Mouse (Mus musculus): ENCODE results near the gene Slc30a1. TPM values are rescaled to one million over a fixed set of nuclear protein-coding genes. Genes with fewer than 3 reads are reported as not detected.

Gene Slc30a1
- polyA plus RNA-seq, 1 experiment from 2014 or later, result 3.6 TPM

- Histone ChIP-seq H3K4me1 (no peaks in the 10 kb centered on the region), H3K9ac (replicated peaks) (no peak overlapping the region), H3K4me2 (replicated peaks) (no peak overlapping the region), H3K4me3 (no peak overlapping the region), H3K36me3 (no peaks in the 10 kb centered on the region), H3K27ac (replicated peaks) (no peak overlapping the region), H3K27me3 (peaks cover 9% of the 10 kb centered on the region; the same call in 1 of the 2 replicates), H3K9me3 (no peaks in the 10 kb centered on the region)
- WGBS, result 80% methylated on average over 7 of the region's 7 CpGs
- ATAC-seq (ENCODE audit: low FRiP score, low read depth), result no peak
Measured at GRCm38 (mm10) chr1:191928345-191928744, 21.8 kb downstream of the Slc30a1 start.

GRCm38 (mm10) chr1:191929065-191929464 is 22.5 kb downstream of the Slc30a1 start:
- no peaks in the 10 kb centered on the region for H3K9me3 ChIP-seq
- 81% methylated on average over 8 of the region's 8 CpGs for WGBS
- H3K27ac ChIP-seq (replicated peaks), result no peak overlapping the region
- H3K27me3 ChIP-seq, result peaks cover 10% of the 10 kb centered on the region; the same call in 1 of the 2 replicates
- no peak overlapping the region for H3K9ac ChIP-seq (replicated peaks)
- no peak for ATAC-seq (ENCODE audit: low FRiP score, low read depth)
- H3K4me3 ChIP-seq, result no peak overlapping the region
- H3K36me3 ChIP-seq, result no peaks in the 10 kb centered on the region
- no peaks in the 10 kb centered on the region for H3K4me1 ChIP-seq
- no peak overlapping the region for H3K4me2 ChIP-seq (replicated peaks)

- ATAC-seq (ENCODE audit: low FRiP score, low read depth), result no peak
- H3K4me2 ChIP-seq (replicated peaks), result no peak overlapping the region
- no peak overlapping the region for H3K9ac ChIP-seq (replicated peaks)
- no peaks in the 10 kb centered on the region for H3K36me3 ChIP-seq
- no peak overlapping the region for H3K4me3 ChIP-seq
- H3K27ac ChIP-seq (replicated peaks), result no peak overlapping the region
- no peaks in the 10 kb centered on the region for H3K9me3 ChIP-seq
- 64% methylated on average over 12 of the region's 12 CpGs for WGBS
- H3K4me1 ChIP-seq, result no peaks in the 10 kb centered on the region
- peaks cover 10% of the 10 kb centered on the region; the same call in 1 of the 2 replicates for H3K27me3 ChIP-seq
Measured at GRCm38 (mm10) chr1:191929897-191930524, 23.4 kb downstream of the Slc30a1 start.

- Histone ChIP-seq H3K36me3 (no peaks in the 10 kb centered on the region), H3K9ac (replicated peaks) (no peak overlapping the region), H3K27me3 (peaks cover 10% of the 10 kb centered on the region; the same call in 1 of the 2 replicates), H3K9me3 (no peaks in the 10 kb centered on the region), H3K4me2 (replicated peaks) (no peak overlapping the region), H3K27ac (replicated peaks) (no peak overlapping the region), H3K4me1 (no peaks in the 10 kb centered on the region), H3K4me3 (no peak overlapping the region)
- no peak for ATAC-seq (ENCODE audit: low FRiP score, low read depth)
- WGBS, result 84% methylated on average over 3 of the region's 3 CpGs
Measured at GRCm38 (mm10) chr1:191930525-191931105, 24.0 kb downstream of the Slc30a1 start.

GRCm38 (mm10) chr1:191932286-191932985 is 25.9 kb downstream of the Slc30a1 start:
- no peaks in the 10 kb centered on the region for H3K36me3 ChIP-seq
- no peak overlapping the region for H3K27ac ChIP-seq (replicated peaks)
- H3K27me3 ChIP-seq, result peaks cover 10% of the 10 kb centered on the region; the same call in 1 of the 2 replicates
- no peaks in the 10 kb centered on the region for H3K9me3 ChIP-seq
- no peak overlapping the region for H3K4me2 ChIP-seq (replicated peaks)
- H3K4me1 ChIP-seq, result no peaks in the 10 kb centered on the region
- no peak for ATAC-seq (ENCODE audit: low FRiP score, low read depth)
- H3K9ac ChIP-seq (replicated peaks), result no peak overlapping the region
- no peak overlapping the region for H3K4me3 ChIP-seq
- 75% methylated on average over 8 of the region's 8 CpGs for WGBS

- H3K4me3 ChIP-seq, result no peak overlapping the region
- H3K27ac ChIP-seq (replicated peaks), result no peak overlapping the region
- H3K4me2 ChIP-seq (replicated peaks), result no peak overlapping the region
- H3K27me3 ChIP-seq, result peaks cover 10% of the 10 kb centered on the region; the same call in 1 of the 2 replicates
- WGBS, result 80% methylated on average over 4 of the region's 4 CpGs
- no peak for ATAC-seq (ENCODE audit: low FRiP score, low read depth)
- H3K9me3 ChIP-seq, result no peaks in the 10 kb centered on the region
- no peak overlapping the region for H3K9ac ChIP-seq (replicated peaks)
- no peaks in the 10 kb centered on the region for H3K4me1 ChIP-seq
- no peaks in the 10 kb centered on the region for H3K36me3 ChIP-seq
Measured at GRCm38 (mm10) chr1:191932986-191933632, 26.5 kb downstream of the Slc30a1 start.

GRCm38 (mm10) chr1:191943638-191944037 is 37.1 kb downstream of the Slc30a1 start:
- H3K27me3 ChIP-seq, result no peaks in the 10 kb centered on the region
- H3K36me3 ChIP-seq, result no peaks in the 10 kb centered on the region
- no peak overlapping the region for H3K4me2 ChIP-seq (replicated peaks)
- no peaks in the 10 kb centered on the region for H3K4me1 ChIP-seq
- H3K27ac ChIP-seq (replicated peaks), result no peak overlapping the region
- H3K9ac ChIP-seq (replicated peaks), result no peak overlapping the region
- no peaks in the 10 kb centered on the region for H3K9me3 ChIP-seq
- no peak overlapping the region for H3K4me3 ChIP-seq
- WGBS, result 86% methylated on average over 6 of the region's 6 CpGs
- ATAC-seq (ENCODE audit: low FRiP score, low read depth), result no peak

GRCm38 (mm10) chr1:191945341-191945740 is 38.8 kb downstream of the Slc30a1 start:
- Histone ChIP-seq H3K36me3 (no peaks in the 10 kb centered on the region), H3K4me1 (no peaks in the 10 kb centered on the region), H3K27me3 (no peaks in the 10 kb centered on the region), H3K27ac (replicated peaks) (no peak overlapping the region), H3K9ac (replicated peaks) (no peak overlapping the region), H3K4me2 (replicated peaks) (no peak overlapping the region), H3K4me3 (no peak overlapping the region), H3K9me3 (no peaks in the 10 kb centered on the region)
- 93% methylated on average over 8 of the region's 8 CpGs for WGBS
- ATAC-seq (ENCODE audit: low FRiP score, low read depth), result no peak

- no peaks in the 10 kb centered on the region for H3K27me3 ChIP-seq
Measured at GRCm38 (mm10) chr1:191945756-191946155, 39.2 kb downstream of the Slc30a1 start.

GRCm38 (mm10) chr1:191946261-191946660 is 39.7 kb downstream of the Slc30a1 start:
- Histone ChIP-seq H3K4me3 (no peak overlapping the region), H3K4me2 (replicated peaks) (no peak overlapping the region), H3K36me3 (no peaks in the 10 kb centered on the region), H3K9ac (replicated peaks) (no peak overlapping the region), H3K4me1 (no peaks in the 10 kb centered on the region), H3K9me3 (no peaks in the 10 kb centered on the region), H3K27ac (replicated peaks) (no peak overlapping the region), H3K27me3 (no peaks in the 10 kb centered on the region)
- 82% methylated on average over 7 of the region's 7 CpGs for WGBS
- no peak for ATAC-seq (ENCODE audit: low FRiP score, low read depth)

More at GRCm38 (mm10) chr1:191945756-191946155, 39.2 kb downstream of the Slc30a1 start:
- WGBS, result 87% methylated on average over 5 of the region's 5 CpGs
- H3K9me3 ChIP-seq, result no peaks in the 10 kb centered on the region
- no peaks in the 10 kb centered on the region for H3K4me1 ChIP-seq
- no peaks in the 10 kb centered on the region for H3K36me3 ChIP-seq
- H3K4me3 ChIP-seq, result no peak overlapping the region
- ATAC-seq (ENCODE audit: low FRiP score, low read depth), result no peak
- no peak overlapping the region for H3K4me2 ChIP-seq (replicated peaks)
- H3K9ac ChIP-seq (replicated peaks), result no peak overlapping the region
- no peak overlapping the region for H3K27ac ChIP-seq (replicated peaks)

GRCm38 (mm10) chr1:191946835-191947234 is 40.3 kb downstream of the Slc30a1 start:
- Histone ChIP-seq H3K4me1 (no peaks in the 10 kb centered on the region), H3K9ac (replicated peaks) (no peak overlapping the region), H3K4me2 (replicated peaks) (no peak overlapping the region), H3K4me3 (no peak overlapping the region), H3K27ac (replicated peaks) (no peak overlapping the region), H3K36me3 (no peaks in the 10 kb centered on the region), H3K9me3 (no peaks in the 10 kb centered on the region), H3K27me3 (no peaks in the 10 kb centered on the region)
- ATAC-seq (ENCODE audit: low FRiP score, low read depth), result no peak
- 86% methylated on average over 2 of the region's 2 CpGs for WGBS

- Histone ChIP-seq H3K9me3 (no peaks in the 10 kb centered on the region), H3K4me1 (no peaks in the 10 kb centered on the region), H3K36me3 (no peaks in the 10 kb centered on the region), H3K9ac (replicated peaks) (no peak overlapping the region), H3K27ac (replicated peaks) (no peak overlapping the region), H3K27me3 (no peaks in the 10 kb centered on the region), H3K4me2 (replicated peaks) (no peak overlapping the region), H3K4me3 (no peak overlapping the region)
- 83% methylated on average over 8 of the region's 8 CpGs for WGBS
- no peak for ATAC-seq (ENCODE audit: low FRiP score, low read depth)
Measured at GRCm38 (mm10) chr1:191947796-191948195, 41.2 kb downstream of the Slc30a1 start.
